Mouse (Mus musculus) liver, embryonic 15.5 days (tissue): Measurements from ENCODE around the gene Clec12b. TPM values are rescaled to one million over a fixed set of nuclear protein-coding genes. Genes with fewer than 3 reads are reported as not detected.

ENCODE experiments used
- ATAC-seq: fragments of 200-750 bp; cut with Nextera tagmentation; 2 replicates; pipeline ENCODE4 v1.8.0; 2017; ENCODE audit warnings: moderate number of reproducible peaks, mild to moderate bottlenecking, moderate library complexity; ENCODE audit not compliant: insufficient read depth
- H3K27ac ChIP-seq: fragments of 300-500 bp; sonication (generic); replicated peaks from 2 replicates; pipeline ENCODE4 v1.5.1; 2015; ENCODE audit warnings: mild to moderate bottlenecking, inconsistent platforms
- H3K27me3 ChIP-seq: fragments of 300-500 bp; sonication (generic); 2 replicates; pipeline ENCODE4 v1.6.1; 2015; ENCODE audit warnings: mild to moderate bottlenecking, inconsistent platforms
- H3K36me3 ChIP-seq: fragments of 300-500 bp; sonication (generic); replicated peaks from 2 replicates; pipeline ENCODE4 v1.6.1; 2015; ENCODE audit warnings: moderate library complexity, mild to moderate bottlenecking, inconsistent platforms
- H3K4me1 ChIP-seq: fragments of 300-500 bp; sonication (generic); replicated peaks from 2 replicates; pipeline ENCODE4 v1.6.1; 2015; ENCODE audit warnings: inconsistent platforms
- H3K4me2 ChIP-seq: fragments of 300-500 bp; sonication (generic); 2 replicates; pipeline ENCODE4 v1.6.1; 2015; ENCODE audit warnings: moderate library complexity, mild to moderate bottlenecking, inconsistent platforms
- H3K4me3 ChIP-seq: fragments of 300-500 bp; sonication (generic); replicated peaks from 2 replicates; pipeline ENCODE4 v1.5.1; 2015; ENCODE audit warnings: mild to moderate bottlenecking, inconsistent platforms
- H3K9ac ChIP-seq: fragments of 300-500 bp; sonication (generic); 2 replicates; pipeline ENCODE4 v1.6.1; 2015; ENCODE audit warnings: moderate library complexity, mild to moderate bottlenecking, inconsistent platforms
- H3K9me3 ChIP-seq: fragments of 300-500 bp; sonication (generic); replicated peaks from 2 replicates; pipeline ENCODE4 v1.6.1; 2016; ENCODE audit warnings: inconsistent platforms
- WGBS: fragments of 180-500 bp; shearing (Covaris S2); methylation state at CpG from one replicate; pipeline ENCODE4 v1.1.7; 2015; ENCODE audit warnings: mixed read lengths; ENCODE audit not compliant: insufficient replicate concordance; 5-methylcytosine and 5-hydroxymethylcytosine counted together
- polyA plus RNA-seq: library from polyadenylated mRNA; unstranded; fragments of >200 nt; fragmentation: Nextera tagmentation; extraction: Ambion mirVana; gene quantifications from 2 replicates; pipeline ENCODE4 v1.2.1, GENCODE M21; 2015

Gene Clec12b
- polyA plus RNA-seq, 1 experiment from 2014 or later = 0.06 TPM

- H3K36me3 ChIP-seq = no peaks in the 10 kb centered on the region
- no peaks in the 10 kb centered on the region for H3K27me3 ChIP-seq
- no peaks in the 10 kb centered on the region for H3K4me1 ChIP-seq
- no peak overlapping the region for H3K4me3 ChIP-seq
- no peaks in the 10 kb centered on the region for H3K9me3 ChIP-seq
- H3K27ac ChIP-seq = no peak overlapping the region
- H3K4me2 ChIP-seq = no peak overlapping the region
- ATAC-seq = no peak
- no peak overlapping the region for H3K9ac ChIP-seq
Measured at GRCm38 (mm10) chr6:129405999-129406398, 20.3 kb upstream of the Clec12b start.

GRCm38 (mm10) chr6:129403391-129403790 lies 17.7 kb upstream of the Clec12b start:
- 68% methylated on average over 6 of the region's 6 CpGs for WGBS

GRCm38 (mm10) chr6:129402404-129402803 lies 16.7 kb upstream of the Clec12b start:
- Histone ChIP-seq H3K4me2 (no peak overlapping the region), H3K9me3 (no peaks in the 10 kb centered on the region), H3K4me3 (no peak overlapping the region), H3K27ac (no peak overlapping the region), H3K4me1 (no peaks in the 10 kb centered on the region), H3K9ac (no peak overlapping the region), H3K27me3 (no peaks in the 10 kb centered on the region), H3K36me3 (no peaks in the 10 kb centered on the region)
- no peak for ATAC-seq
- 60% methylated on average over 2 of the region's 2 CpGs for WGBS

More at GRCm38 (mm10) chr6:129403391-129403790, 17.7 kb upstream of the Clec12b start:
- no peaks in the 10 kb centered on the region for H3K27me3 ChIP-seq
- H3K9me3 ChIP-seq = no peaks in the 10 kb centered on the region
- no peaks in the 10 kb centered on the region for H3K36me3 ChIP-seq
- H3K9ac ChIP-seq = no peak overlapping the region
- no peak overlapping the region for H3K27ac ChIP-seq
- no peak overlapping the region for H3K4me3 ChIP-seq
- ATAC-seq = no peak
- H3K4me2 ChIP-seq = no peak overlapping the region
- H3K4me1 ChIP-seq = no peaks in the 10 kb centered on the region

GRCm38 (mm10) chr6:129399945-129400344 lies 14.3 kb upstream of the Clec12b start:
- H3K36me3 ChIP-seq = no peaks in the 10 kb centered on the region
- peak; percentile 42 for ATAC-seq
- H3K9me3 ChIP-seq = no peaks in the 10 kb centered on the region
- no peak overlapping the region for H3K9ac ChIP-seq
- 38% methylated on average over 6 of the region's 6 CpGs for WGBS
- no peaks in the 10 kb centered on the region for H3K4me1 ChIP-seq
- no peak overlapping the region for H3K4me3 ChIP-seq
- H3K4me2 ChIP-seq = no peak overlapping the region
- no peaks in the 10 kb centered on the region for H3K27me3 ChIP-seq
- no peak overlapping the region for H3K27ac ChIP-seq

- no peak for ATAC-seq
- no peak within 1 kb of the TSS for H3K9ac ChIP-seq
- no peaks in the 10 kb centered on the region for H3K36me3 ChIP-seq
- no peaks in the 10 kb centered on the region for H3K9me3 ChIP-seq
- H3K27ac ChIP-seq = no peak within 1 kb of the TSS
- no peak within 1 kb of the TSS for H3K4me3 ChIP-seq
- H3K4me2 ChIP-seq = no peak within 1 kb of the TSS
- WGBS = 35% methylated on average over 8 of the region's 8 CpGs
- H3K27me3 ChIP-seq = no peaks in the 10 kb centered on the region
- no peaks in the 10 kb centered on the region for H3K4me1 ChIP-seq
Measured at GRCm38 (mm10) chr6:129396997-129397396, 11.3 kb upstream of the Clec12b start, which contains the start of gene Clec1b. Clec1b (plus strand) TSS chr6:129397297.

GRCm38 (mm10) chr6:129393732-129394131 lies 8.1 kb upstream of the Clec12b start:
- no peaks in the 10 kb centered on the region for H3K36me3 ChIP-seq
- H3K27ac ChIP-seq = no peak overlapping the region
- H3K27me3 ChIP-seq = no peaks in the 10 kb centered on the region
- H3K9me3 ChIP-seq = no peaks in the 10 kb centered on the region
- H3K4me3 ChIP-seq = no peak overlapping the region
- no peak for ATAC-seq
- WGBS = 46% methylated on average over 6 of the region's 6 CpGs
- no peaks in the 10 kb centered on the region for H3K4me1 ChIP-seq
- H3K4me2 ChIP-seq = no peak overlapping the region
- H3K9ac ChIP-seq = no peak overlapping the region

GRCm38 (mm10) chr6:129393087-129393720 lies 7.5 kb upstream of the Clec12b start:
- Histone ChIP-seq H3K27me3 (no peaks in the 10 kb centered on the region), H3K4me1 (no peaks in the 10 kb centered on the region), H3K4me2 (no peak overlapping the region), H3K4me3 (no peak overlapping the region), H3K9me3 (no peaks in the 10 kb centered on the region), H3K36me3 (no peaks in the 10 kb centered on the region), H3K9ac (no peak overlapping the region), H3K27ac (no peak overlapping the region)
- 10% methylated on average over 2 of the region's 2 CpGs for WGBS
- no peak for ATAC-seq

- Histone ChIP-seq H3K9me3 (no peaks in the 10 kb centered on the region), H3K27me3 (no peaks in the 10 kb centered on the region), H3K4me3 (no peak overlapping the region), H3K27ac (no peak overlapping the region), H3K9ac (no peak overlapping the region), H3K4me2 (no peak overlapping the region), H3K4me1 (no peaks in the 10 kb centered on the region), H3K36me3 (no peaks in the 10 kb centered on the region)
- ATAC-seq = no peak
- 69% methylated on average over 4 of the region's 4 CpGs for WGBS
Measured at GRCm38 (mm10) chr6:129385000-129385399, 674 bp downstream of the Clec12b start.

- Histone ChIP-seq H3K4me3 (no peak overlapping the region), H3K4me2 (no peak overlapping the region), H3K36me3 (no peaks in the 10 kb centered on the region), H3K27me3 (no peaks in the 10 kb centered on the region), H3K9me3 (no peaks in the 10 kb centered on the region), H3K27ac (no peak overlapping the region), H3K4me1 (no peaks in the 10 kb centered on the region), H3K9ac (no peak overlapping the region)
- WGBS = 69% methylated on average over 3 of the region's 3 CpGs
- no peak for ATAC-seq
Measured at GRCm38 (mm10) chr6:129383466-129383865, 2.2 kb downstream of the Clec12b start.

GRCm38 (mm10) chr6:129381736-129382135 lies 3.9 kb downstream of the Clec12b start:
- H3K9ac ChIP-seq = no peak overlapping the region
- 41% methylated on average over 1 of the region's 1 CpGs for WGBS
- no peak for ATAC-seq

GRCm38 (mm10) chr6:129380454-129380853 lies 5.2 kb downstream of the Clec12b start:
- H3K27me3 ChIP-seq = no peaks in the 10 kb centered on the region
- no peaks in the 10 kb centered on the region for H3K4me1 ChIP-seq
- 70% methylated on average over 4 of the region's 4 CpGs for WGBS
- no peak overlapping the region for H3K4me3 ChIP-seq
- H3K9ac ChIP-seq = no peak overlapping the region
- H3K9me3 ChIP-seq = no peaks in the 10 kb centered on the region
- H3K36me3 ChIP-seq = no peaks in the 10 kb centered on the region
- no peak overlapping the region for H3K4me2 ChIP-seq
- H3K27ac ChIP-seq = no peak overlapping the region
- ATAC-seq = no peak

More at GRCm38 (mm10) chr6:129381736-129382135, 3.9 kb downstream of the Clec12b start:
- H3K4me3 ChIP-seq = no peak overlapping the region
- no peaks in the 10 kb centered on the region for H3K27me3 ChIP-seq
- no peaks in the 10 kb centered on the region for H3K36me3 ChIP-seq
- no peaks in the 10 kb centered on the region for H3K9me3 ChIP-seq
- no peak overlapping the region for H3K4me2 ChIP-seq
- H3K27ac ChIP-seq = no peak overlapping the region
- no peaks in the 10 kb centered on the region for H3K4me1 ChIP-seq

- H3K4me2 ChIP-seq = no peak overlapping the region
- H3K9ac ChIP-seq = no peak overlapping the region
- ATAC-seq = no peak
- H3K4me3 ChIP-seq = no peak overlapping the region
- no peaks in the 10 kb centered on the region for H3K9me3 ChIP-seq
- 26% methylated on average over 2 of the region's 2 CpGs for WGBS
- H3K36me3 ChIP-seq = no peaks in the 10 kb centered on the region
- no peak overlapping the region for H3K27ac ChIP-seq
- H3K27me3 ChIP-seq = no peaks in the 10 kb centered on the region
- H3K4me1 ChIP-seq = no peaks in the 10 kb centered on the region
Measured at GRCm38 (mm10) chr6:129374937-129375471, 10.7 kb downstream of the Clec12b start.
